Mouse (Mus musculus) stomach, embryonic 16.5 days (tissue): ENCODE results near the gene Tceanc2. TPM values are rescaled to one million over a fixed set of nuclear protein-coding genes. Genes with fewer than 3 reads are reported as not detected.

Experiments used
- ATAC-seq: fragments of 200-750 bp; cut with Nextera tagmentation; 2 replicates; pipeline ENCODE4 v1.8.0; 2017; ENCODE audit warnings: moderate number of reproducible peaks, moderate TSS enrichment; ENCODE audit not compliant: insufficient read depth, low FRiP score
- H3K27ac ChIP-seq: fragments of 300-500 bp; sonication (generic); 2 replicates; pipeline ENCODE4 v1.5.1; 2014; ENCODE audit warnings: low read length
- H3K27me3 ChIP-seq: fragments of 300-500 bp; sonication (generic); 2 replicates; pipeline ENCODE4 v1.6.1; 2014; ENCODE audit warnings: low read length, control low read depth, mixed read lengths; ENCODE audit not compliant: control insufficient read depth, insufficient read depth
- H3K36me3 ChIP-seq: fragments of 300-500 bp; sonication (generic); 2 replicates; pipeline ENCODE4 v1.6.1; 2014; ENCODE audit warnings: low read length; ENCODE audit not compliant: control insufficient read depth, insufficient read depth
- H3K4me1 ChIP-seq: fragments of 300-500 bp; sonication (generic); 2 replicates; pipeline ENCODE4 v1.6.1; 2014; ENCODE audit warnings: low read length, control low read depth, mixed read lengths; ENCODE audit not compliant: control insufficient read depth, insufficient read depth
- H3K4me2 ChIP-seq: fragments of 300-500 bp; sonication (generic); 2 replicates; pipeline ENCODE4 v1.6.1; 2014; ENCODE audit warnings: low read depth, low read length, mixed read lengths
- H3K4me3 ChIP-seq: fragments of 300-500 bp; sonication (generic); replicated peaks from 2 replicates; pipeline ENCODE4 v1.5.1; 2014; ENCODE audit warnings: mild to moderate bottlenecking, low read length
- H3K9ac ChIP-seq: fragments of 300-500 bp; sonication (generic); 2 replicates; pipeline ENCODE4 v1.6.1; 2014; ENCODE audit warnings: low read length
- H3K9me3 ChIP-seq: fragments of 300-500 bp; sonication (generic); replicated peaks from 2 replicates; pipeline ENCODE4 v1.6.1; 2016; ENCODE audit warnings: low read length, control low read depth; ENCODE audit not compliant: control insufficient read depth
- WGBS: fragments of 180-500 bp; shearing (Covaris S2); extraction: QIAGEN DNeasy Blood & Tissue Kit; methylation state at CpG from one replicate; pipeline ENCODE4 v1.1.7; 2014; 5-methylcytosine and 5-hydroxymethylcytosine counted together
- polyA plus RNA-seq: library from polyadenylated mRNA; unstranded; fragments of >200 nt; fragmentation: Nextera tagmentation; extraction: Ambion mirVana; gene quantifications from 2 replicates; pipeline ENCODE4 v1.2.1, GENCODE M21; 2015

Gene Tceanc2
- polyA plus RNA-seq, 1 experiment from 2014 or later: 25.2 TPM

GRCm38 (mm10) chr4:107183203-107183602, 4.3 kb upstream of the Tceanc2 start:
- WGBS: 71% methylated on average over 4 of the region's 4 CpGs
- Histone ChIP-seq H3K27ac (no peak overlapping the region), H3K4me3 (no peak overlapping the region), H3K36me3 (0 out of 2 replicates have a peak, but pooled peaks cover 8% of the 10 kb centered on the region), H3K4me1 (peaks cover 8% of the 10 kb centered on the region; the same call in 1 of the 2 replicates), H3K9me3 (no peaks in the 10 kb centered on the region), H3K27me3 (no peaks in the 10 kb centered on the region), H3K9ac (no peak overlapping the region), H3K4me2 (no peak overlapping the region)
- ATAC-seq: no peak

DNA sequence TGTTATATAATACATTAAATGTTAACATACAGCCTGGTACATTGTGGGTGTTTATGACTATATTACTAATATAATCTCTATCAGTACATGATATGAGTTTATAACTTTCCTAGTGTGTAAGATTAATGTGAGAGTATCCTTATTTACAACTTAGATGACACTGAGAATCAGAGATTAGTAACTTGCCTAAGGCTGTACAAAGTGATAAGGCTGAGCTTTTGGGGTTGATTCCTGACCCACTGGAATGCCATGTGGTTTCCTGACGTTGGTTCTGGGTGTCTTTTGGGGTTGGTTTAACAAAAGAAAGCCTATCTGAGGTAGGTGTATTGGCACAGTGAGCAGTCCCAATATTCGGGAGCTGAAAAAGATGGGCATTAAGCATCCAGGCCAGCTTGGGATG, 3.9 kb upstream of the Tceanc2 start:
- no peak for ATAC-seq
- no peaks in the 10 kb centered on the region for H3K9me3 ChIP-seq
- H3K4me3 ChIP-seq: no peak overlapping the region
- 61% methylated on average over 2 of the region's 2 CpGs for WGBS
- H3K4me2 ChIP-seq: no peak overlapping the region
- no peaks in the 10 kb centered on the region for H3K27me3 ChIP-seq
- H3K9ac ChIP-seq: no peak overlapping the region
- H3K4me1 ChIP-seq: peaks cover 8% of the 10 kb centered on the region; the same call in 1 of the 2 replicates
- H3K27ac ChIP-seq: no peak overlapping the region
- H3K36me3 ChIP-seq: 0 out of 2 replicates have a peak, but pooled peaks cover 8% of the 10 kb centered on the region

- H3K27ac ChIP-seq: no peak overlapping the region
- no peak for ATAC-seq
- H3K4me1 ChIP-seq: peaks cover 15% of the 10 kb centered on the region
- no peaks in the 10 kb centered on the region for H3K9me3 ChIP-seq
- 0 out of 2 replicates have a peak, but pooled peaks cover 7% of the 10 kb centered on the region for H3K36me3 ChIP-seq
- no peak overlapping the region for H3K4me2 ChIP-seq
- H3K4me3 ChIP-seq: no peak overlapping the region
- WGBS: 74% methylated on average over 6 of the region's 6 CpGs
- H3K9ac ChIP-seq: no peak overlapping the region
- H3K27me3 ChIP-seq: no peaks in the 10 kb centered on the region
These were observed 3.0 kb upstream of the Tceanc2 start for GRCm38 (mm10) chr4:107181866-107182265.

DNA sequence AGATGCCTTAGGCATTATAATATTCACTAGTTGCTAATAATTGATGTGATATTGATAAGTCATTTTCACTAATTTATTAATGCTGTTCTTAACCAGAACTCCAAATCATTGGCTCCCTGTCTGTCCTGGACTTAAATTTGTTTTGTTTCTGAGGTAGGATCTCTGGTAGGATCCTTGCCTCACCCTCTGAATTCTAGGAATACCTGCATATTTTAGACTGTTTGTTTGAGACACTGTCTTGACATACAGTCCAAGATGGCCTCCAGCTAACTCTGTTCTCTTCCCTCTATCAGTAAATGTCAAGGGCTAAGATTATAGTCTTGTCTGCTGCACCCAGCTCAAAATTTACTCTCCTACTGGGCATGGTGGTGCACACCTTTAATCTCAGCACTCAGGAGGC, 1.8 kb upstream of the Tceanc2 start:
- H3K4me3 ChIP-seq: no peak overlapping the region
- no peak for ATAC-seq
- no peaks in the 10 kb centered on the region for H3K9me3 ChIP-seq
- H3K4me2 ChIP-seq: no peak overlapping the region
- H3K9ac ChIP-seq: no peak overlapping the region
- no peak overlapping the region for H3K27ac ChIP-seq
- 0 out of 2 replicates have a peak, but pooled peaks cover 2% of the 10 kb centered on the region for H3K36me3 ChIP-seq
- H3K27me3 ChIP-seq: no peaks in the 10 kb centered on the region
- H3K4me1 ChIP-seq: peaks cover 18% of the 10 kb centered on the region

GRCm38 (mm10) chr4:107179561-107179960, 645 bp upstream of the Tceanc2 start:
- whole genome bisulfite sequencing: 2% methylated on average over 8 of the region's 8 CpGs
- Histone ChIP-seq H3K27me3 (no peaks in the 10 kb centered on the region), H3K9me3 (no peaks in the 10 kb centered on the region), H3K4me3 (peak overlapping the region; percentile 88), H3K27ac (peak overlapping the region; percentile 94), H3K36me3 (no peaks in the 10 kb centered on the region), H3K4me1 (peaks cover 18% of the 10 kb centered on the region), H3K4me2 (peak overlapping the region; percentile 63), H3K9ac (peak overlapping the region; percentile 91)
- ATAC-seq: no peak

- Histone ChIP-seq H3K9ac (peak within 1 kb of the TSS; percentile 91), H3K9me3 (no peaks in the 10 kb centered on the region), H3K36me3 (no peaks in the 10 kb centered on the region), H3K27ac (peak within 1 kb of the TSS; percentile 94), H3K4me2 (peak within 1 kb of the TSS; percentile 66), H3K27me3 (no peaks in the 10 kb centered on the region), H3K4me1 (peaks cover 18% of the 10 kb centered on the region), H3K4me3 (peak within 1 kb of the TSS; percentile 88)
- peak; percentile 95 for ATAC-seq
- WGBS: under 1% methylated on average over 49 of the region's 49 CpGs
These were observed 610 bp downstream of the Tceanc2 start, which contains the start of gene Tmem59 for GRCm38 (mm10) chr4:107178182-107178829. Tmem59 (plus strand) TSS chr4:107178399.

DNA sequence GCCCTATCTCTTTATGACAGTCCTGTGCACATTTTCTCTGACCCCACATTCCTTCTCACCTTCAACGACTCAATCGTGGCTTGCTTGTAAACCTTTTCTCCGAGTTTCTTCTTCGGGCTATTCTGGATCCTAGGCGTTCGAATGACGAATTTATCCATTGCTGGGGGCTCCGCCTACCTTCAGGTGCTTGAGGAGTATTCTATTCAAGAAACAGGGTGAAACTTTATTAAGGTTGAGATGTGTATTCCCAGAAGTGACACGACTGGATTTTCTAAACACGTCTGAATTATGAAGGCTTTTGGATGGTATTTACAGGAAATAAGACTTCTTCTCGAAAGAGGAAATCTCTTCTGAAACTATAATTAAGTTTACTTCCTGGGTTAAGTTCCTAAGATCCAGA, 1.4 kb downstream of the Tceanc2 start:
- Histone ChIP-seq H3K9ac (peak overlapping the region; percentile 91), H3K9me3 (no peaks in the 10 kb centered on the region), H3K4me3 (peak overlapping the region; percentile 88), H3K4me2 (peak overlapping the region; percentile 66), H3K36me3 (0 out of 2 replicates have a peak, but pooled peaks cover 3% of the 10 kb centered on the region), H3K27me3 (no peaks in the 10 kb centered on the region), H3K4me1 (peaks cover 16% of the 10 kb centered on the region), H3K27ac (peak overlapping the region; percentile 94)
- no peak for ATAC-seq
- 27% methylated on average over 11 of the region's 11 CpGs for WGBS

GRCm38 (mm10) chr4:107167798-107168197, 11.1 kb downstream of the Tceanc2 start:
- no peak overlapping the region for H3K4me3 ChIP-seq
- 0 out of 2 replicates have a peak, but pooled peaks cover 3% of the 10 kb centered on the region for H3K36me3 ChIP-seq
- no peak overlapping the region for H3K4me2 ChIP-seq
- 89% methylated on average over 5 of the region's 5 CpGs for WGBS
- H3K27ac ChIP-seq: no peak overlapping the region
- no peaks in the 10 kb centered on the region for H3K9me3 ChIP-seq
- H3K9ac ChIP-seq: no peak overlapping the region
- peaks cover 3% of the 10 kb centered on the region; the same call in 1 of the 2 replicates for H3K4me1 ChIP-seq
- ATAC-seq: no peak
- H3K27me3 ChIP-seq: no peaks in the 10 kb centered on the region

GRCm38 (mm10) chr4:107166700-107167099, 12.2 kb downstream of the Tceanc2 start:
- Histone ChIP-seq H3K9ac (no peak overlapping the region), H3K36me3 (0 out of 2 replicates have a peak, but pooled peaks cover 3% of the 10 kb centered on the region), H3K27ac (no peak overlapping the region), H3K27me3 (no peaks in the 10 kb centered on the region), H3K4me1 (peaks cover 3% of the 10 kb centered on the region; the same call in 1 of the 2 replicates), H3K4me3 (no peak overlapping the region), H3K9me3 (no peaks in the 10 kb centered on the region), H3K4me2 (no peak overlapping the region)
- ATAC-seq: no peak
- WGBS: 76% methylated on average over 5 of the region's 5 CpGs
